Mouse (Mus musculus) mammary gland, adult 2 months (tissue): ENCODE measurements around the gene Olfr1230. TPM values are rescaled to one million over a fixed set of nuclear protein-coding genes. Genes with fewer than 3 reads are reported as not detected.

Experiments
- polyA plus RNA-seq: library from polyadenylated mRNA; depleted of rRNA; stranded (reverse); fragments of >200 nt; gene quantifications from 2 replicates; pipeline ENCODE4 v1.2.3, GENCODE M21; 2012; ENCODE audit warnings: low replicate concordance; rRNA removed

The Olfr1230 gene
- not detected in 2 replicates for polyA plus RNA-seq

GRCm38 (mm10) chr2:89297168-89297567, at the start of gene Olfr1230:
Gene Olfr1230, minus strand, starts transcription at chr2:89297268.

GRCm38 (mm10) chr2:89342298-89342697, 45.2 kb upstream of the Olfr1230 start, which contains the start of gene Olfr1233:
Gene Olfr1233, minus strand, starts transcription at chr2:89342398.

GRCm38 (mm10) chr2:89329575-89329974, 32.5 kb upstream of the Olfr1230 start, which contains the start of gene Olfr1232:
Gene Olfr1232, minus strand, starts transcription at chr2:89329675.

GRCm38 (mm10) chr2:89306974-89307373, 9.9 kb upstream of the Olfr1230 start, which contains the start of gene Olfr1231:
Gene Olfr1231, minus strand, starts transcription at chr2:89307074.

GRCm38 (mm10) chr2:89287914-89288313, 9.2 kb downstream of the Olfr1230 start, which contains the start of gene Olfr1229:
Gene Olfr1229, minus strand, starts transcription at chr2:89288014.

GRCm38 (mm10) chr2:89253962-89254361, 43.1 kb downstream of the Olfr1230 start, which contains the start of gene Olfr1228:
Gene Olfr1228, minus strand, starts transcription at chr2:89254062.

Other genes with a start within 250 kb of the Olfr1230 start
- not detected in 2 replicates for gene Olfr1218, start 236.1 kb downstream of the Olfr1230 start, polyA plus RNA-seq
- gene Olfr1219, start 213.8 kb downstream of the Olfr1230 start, polyA plus RNA-seq = not detected in 2 replicates
- gene Olfr1220, start 190.4 kb downstream of the Olfr1230 start, polyA plus RNA-seq = not detected in 2 replicates
- not detected in 2 replicates for gene Olfr1221, start 180.0 kb downstream of the Olfr1230 start, polyA plus RNA-seq
- not detected in 2 replicates for gene Olfr1222, start 164.2 kb downstream of the Olfr1230 start, polyA plus RNA-seq
- gene Olfr1223, start 145.7 kb downstream of the Olfr1230 start, polyA plus RNA-seq = not detected in 2 replicates
- gene Olfr1224-ps1, start 133.2 kb downstream of the Olfr1230 start, polyA plus RNA-seq = not detected in 2 replicates
- gene Olfr1225, start 122.6 kb downstream of the Olfr1230 start, polyA plus RNA-seq = not detected in 2 replicates
- not detected in 2 replicates for gene Olfr1226, start 97.2 kb downstream of the Olfr1230 start, polyA plus RNA-seq
- gene Olfr1228, start 43.2 kb downstream of the Olfr1230 start, polyA plus RNA-seq = not detected in 2 replicates
- gene Olfr1229, start 9.3 kb downstream of the Olfr1230 start, polyA plus RNA-seq = not detected in 2 replicates
- gene Olfr1231, start 9.8 kb upstream of the Olfr1230 start, polyA plus RNA-seq = not detected in 2 replicates
- gene Olfr1232, start 32.4 kb upstream of the Olfr1230 start, polyA plus RNA-seq = not detected in 2 replicates
- gene Olfr1233, start 45.1 kb upstream of the Olfr1230 start, polyA plus RNA-seq = not detected in 2 replicates
- not detected in 2 replicates for gene Olfr1234, start 67.6 kb upstream of the Olfr1230 start, polyA plus RNA-seq
- not detected in 2 replicates for gene Olfr1238, start 112.4 kb upstream of the Olfr1230 start, polyA plus RNA-seq
- gene Olfr1239, start 123.1 kb upstream of the Olfr1230 start, polyA plus RNA-seq = not detected in 2 replicates
- not detected in 2 replicates for gene Olfr1240, start 145.7 kb upstream of the Olfr1230 start, polyA plus RNA-seq
- not detected in 2 replicates for gene Olfr1241, start 189.9 kb upstream of the Olfr1230 start, polyA plus RNA-seq
- not detected in 2 replicates for gene Olfr1242, start 201.1 kb upstream of the Olfr1230 start, polyA plus RNA-seq
- gene Olfr1243, start 234.2 kb upstream of the Olfr1230 start, polyA plus RNA-seq = not detected in 2 replicates